Mouse (Mus musculus) kidney, adult 9 months (tissue): ENCODE results near the gene Cenpf.
A peak's percentile ranks its signal among the peaks of the same experiment; 100 is the strongest.
"Not testable (repeated sequence)": the region's sequence is repeated elsewhere in the genome, so short reads cannot be mapped to it uniquely, and the experiment has no call there.

ENCODE experiments used
- DNase-seq: peaks from one replicate; pipeline ENCODE4 v3.0.0; 2022

The Cenpf gene

DNA sequence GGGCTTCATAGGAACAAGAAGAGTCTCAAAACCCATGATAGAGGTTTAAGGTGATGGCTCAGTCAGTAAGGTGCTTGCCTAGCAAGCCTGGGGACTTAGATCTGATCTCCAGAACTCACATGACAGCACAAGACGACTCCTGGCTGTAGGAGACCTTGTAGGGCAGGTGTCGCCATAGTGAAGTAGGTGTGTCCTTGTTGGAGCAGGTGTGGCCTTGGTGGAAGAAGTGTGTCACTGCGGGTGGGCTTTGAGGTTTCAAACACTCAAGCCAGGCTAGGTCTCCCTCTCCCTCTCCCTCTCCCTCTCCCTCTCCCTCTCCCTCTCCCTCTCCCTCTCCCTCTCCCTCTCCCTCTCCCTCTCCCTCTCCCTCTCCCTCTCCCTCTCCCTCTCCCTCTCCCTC is 4.6 kb upstream of the Cenpf start:
- DNase-seq, result not testable (repeated sequence)

- no peak for DNase-seq
Measured at GRCm38 (mm10) chr1:189689050-189689833, 1.4 kb upstream of the Cenpf start.

GRCm38 (mm10) chr1:189688388-189688750 is 483 bp upstream of the Cenpf start:
- DNase-seq, result no peak

DNA sequence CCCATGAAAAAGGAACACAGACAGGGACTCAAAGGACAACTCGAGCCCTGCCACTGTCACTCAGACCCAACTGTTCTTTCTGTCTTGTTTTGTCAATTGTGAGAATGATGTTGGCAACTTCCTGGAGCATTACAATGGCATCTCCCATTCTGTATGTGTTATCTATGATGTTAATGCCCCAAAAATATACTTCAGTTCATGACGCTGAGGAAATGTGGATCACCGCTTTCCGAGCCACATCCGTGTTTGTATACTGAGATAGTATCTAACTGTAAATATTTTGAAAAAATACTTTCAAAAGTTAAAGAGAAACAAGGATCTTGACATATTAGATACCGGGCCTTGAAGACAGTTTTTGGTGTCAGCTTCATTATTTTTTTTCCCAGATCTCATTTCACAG is 1.9 kb downstream of the Cenpf start:
- DNase-seq, result no peak

DNA sequence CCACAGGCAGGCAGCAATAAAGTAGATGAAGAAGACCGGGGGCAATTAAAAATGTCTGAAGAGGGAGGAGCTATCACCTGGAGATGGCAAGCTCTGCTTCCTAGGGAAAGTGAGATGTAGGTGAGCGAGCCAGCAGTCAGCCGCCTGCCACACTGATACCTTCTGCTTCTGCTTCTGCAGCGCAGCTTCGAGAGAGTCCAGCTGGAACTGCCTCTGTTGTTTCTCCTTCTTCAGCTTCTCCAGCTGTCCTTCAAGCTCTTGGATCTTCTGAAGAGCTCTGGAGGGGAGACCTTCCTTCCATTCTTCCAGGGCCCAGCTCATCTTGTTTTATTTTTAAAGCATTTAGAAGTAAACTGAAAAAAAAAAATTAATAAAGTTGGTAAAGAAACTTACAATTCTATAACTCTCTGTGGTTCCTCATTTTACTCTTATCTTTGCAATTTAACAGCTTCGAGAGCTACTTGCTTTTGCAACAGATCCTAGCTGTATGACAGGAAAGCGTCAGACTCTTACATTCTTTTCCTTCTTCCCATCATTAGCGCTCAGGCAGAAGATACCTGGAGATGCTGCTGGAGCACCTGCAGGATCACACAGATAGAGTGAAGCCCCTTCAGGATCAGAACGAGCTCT is 3.0 kb downstream of the Cenpf start:
- no peak for DNase-seq

DNA sequence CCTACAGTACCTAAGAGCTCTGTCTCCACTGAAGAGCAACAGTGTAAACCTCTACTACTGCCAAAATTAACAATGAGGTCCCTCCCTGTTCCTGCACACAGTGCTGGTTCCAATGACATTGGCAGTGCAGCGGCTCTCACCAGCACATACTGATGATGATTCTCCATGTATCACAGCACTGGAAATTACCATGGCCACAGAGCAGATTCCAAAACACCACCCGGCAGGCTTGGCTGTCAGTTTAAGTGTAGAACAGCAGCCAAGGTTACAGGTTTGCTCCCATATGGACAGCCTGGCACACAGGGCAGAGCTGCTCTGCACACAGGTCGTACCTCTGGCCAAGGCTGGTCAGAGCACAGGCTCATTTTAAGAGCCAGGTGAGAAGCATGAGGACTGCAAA is 8.3 kb downstream of the Cenpf start:
- DNase-seq, result no peak

- DNase-seq, result no peak
Measured at GRCm38 (mm10) chr1:189675953-189676352, 11.9 kb downstream of the Cenpf start.

DNA sequence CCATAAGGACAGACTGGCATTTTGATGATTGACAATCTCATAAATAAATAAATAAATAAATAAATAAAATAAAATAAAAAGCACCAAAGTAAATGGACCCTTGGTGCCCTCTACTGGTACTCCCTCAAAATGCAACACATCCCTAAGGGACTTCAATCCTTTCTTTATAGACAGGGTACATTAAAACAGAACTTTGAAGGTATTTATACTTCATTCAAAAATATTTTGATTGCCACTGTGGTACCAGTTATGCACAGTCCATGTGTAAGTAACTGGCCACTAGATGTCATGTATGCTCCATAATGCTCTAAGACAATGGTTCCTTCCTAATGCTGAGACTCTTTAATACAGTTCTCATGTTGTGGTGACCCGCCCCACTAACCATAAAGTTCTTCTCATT is 12.5 kb downstream of the Cenpf start:
- DNase-seq, result peak; percentile 51

DNA sequence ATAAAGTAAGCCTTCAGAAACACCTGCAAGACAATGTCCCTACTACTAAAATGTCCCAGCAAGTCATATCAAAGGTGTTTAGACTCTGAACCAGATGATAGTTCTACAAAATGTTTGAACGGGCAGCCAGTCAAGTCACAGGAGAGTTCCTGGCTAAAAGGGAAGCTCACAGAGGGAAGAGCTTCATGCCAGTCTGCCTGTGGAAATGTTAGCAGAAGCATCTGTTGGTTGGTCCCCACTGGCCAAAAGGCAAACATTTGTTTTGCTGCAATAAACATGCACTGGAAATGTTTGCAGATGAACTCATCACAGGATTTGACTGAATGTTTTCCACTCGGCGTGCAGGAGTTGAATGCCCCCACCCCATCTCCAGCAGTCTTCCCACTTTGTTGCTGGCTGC is 21.9 kb downstream of the Cenpf start:
- no peak for DNase-seq

- DNase-seq, result no peak
Measured at GRCm38 (mm10) chr1:189664873-189665144, 23.1 kb downstream of the Cenpf start.

DNA sequence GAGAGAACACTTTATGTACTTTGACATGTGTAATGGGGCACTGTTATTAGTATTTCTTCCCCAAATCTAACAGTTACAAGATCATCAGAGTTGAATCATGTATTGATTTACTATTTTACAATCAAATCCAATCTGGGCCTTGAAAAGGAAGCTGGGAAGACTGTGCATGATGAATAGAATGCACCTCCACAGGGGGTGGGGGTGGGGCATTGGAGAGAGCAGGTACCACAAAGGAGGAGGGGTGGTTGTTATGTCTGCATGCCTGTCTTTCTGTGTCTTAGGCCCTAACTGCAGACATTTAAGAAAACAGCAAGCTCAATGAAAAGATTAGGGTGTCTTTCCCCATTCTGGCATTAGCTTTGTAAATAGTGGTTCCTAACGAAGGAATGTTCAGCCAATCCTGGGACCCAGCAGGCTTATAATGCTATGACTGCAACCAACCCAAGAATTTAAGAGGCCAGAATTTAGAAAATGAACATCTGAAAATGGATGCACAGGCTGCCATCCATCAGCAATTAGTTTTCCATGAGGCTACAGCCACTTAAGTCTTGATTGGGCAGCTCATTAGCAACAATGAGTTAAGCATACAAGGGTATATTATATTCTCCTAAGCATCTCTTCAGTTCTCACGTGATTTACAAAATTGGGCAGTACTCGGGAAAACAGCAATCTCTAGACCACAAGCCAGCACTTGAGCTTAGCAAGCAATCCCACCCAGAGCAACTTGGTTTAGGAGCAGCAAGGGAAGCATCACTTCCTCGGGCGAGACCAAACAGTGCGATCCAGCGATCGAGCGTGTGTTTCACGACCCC is 23.6 kb downstream of the Cenpf start:
- no peak for DNase-seq

GRCm38 (mm10) chr1:189663437-189663836 is 24.4 kb downstream of the Cenpf start:
- no peak for DNase-seq

DNA sequence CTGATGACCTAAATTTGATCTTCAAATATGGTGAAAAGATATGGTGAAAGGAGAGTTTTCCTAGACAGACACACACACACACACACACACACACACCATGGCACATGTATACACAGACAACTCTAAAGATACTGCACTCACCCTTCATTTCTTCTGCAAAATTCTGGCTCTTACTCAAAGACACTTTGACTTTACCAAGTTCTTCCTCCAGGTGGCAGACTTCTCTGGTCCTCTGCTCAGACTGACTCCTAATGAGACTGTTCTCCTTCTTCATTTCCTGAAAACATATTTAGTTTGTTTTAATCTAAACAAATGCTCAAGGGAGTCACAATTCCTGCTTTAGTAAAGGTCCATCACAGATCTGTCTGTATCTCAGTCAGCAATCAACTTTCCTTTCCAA is 26.0 kb downstream of the Cenpf start:
- DNase-seq, result peak; percentile 52

- DNase-seq, result no peak
Measured at GRCm38 (mm10) chr1:189657406-189657805, 30.5 kb downstream of the Cenpf start.

DNA sequence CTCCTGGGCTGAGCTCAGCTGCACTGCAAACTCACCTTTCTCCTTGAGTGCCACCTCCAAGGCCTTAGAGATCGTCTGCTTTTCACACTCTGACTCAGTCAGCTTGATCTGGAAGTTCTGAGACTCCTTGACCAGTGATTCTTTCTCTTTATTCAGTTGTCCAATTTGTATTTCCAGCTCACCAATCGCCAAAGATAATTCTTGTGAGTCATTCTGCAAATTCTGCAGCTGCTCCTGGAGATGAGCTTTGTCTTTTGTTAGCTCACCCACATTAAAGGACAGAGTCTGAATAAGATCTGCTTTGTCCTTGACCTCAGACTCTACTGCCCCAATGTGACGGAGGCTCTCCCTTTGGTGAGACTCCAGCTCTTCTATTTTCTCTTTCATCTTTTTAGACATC is 34.1 kb downstream of the Cenpf start:
- no peak for DNase-seq

GRCm38 (mm10) chr1:189646597-189646996 is 41.3 kb downstream of the Cenpf start:
- DNase-seq, result no peak

DNA sequence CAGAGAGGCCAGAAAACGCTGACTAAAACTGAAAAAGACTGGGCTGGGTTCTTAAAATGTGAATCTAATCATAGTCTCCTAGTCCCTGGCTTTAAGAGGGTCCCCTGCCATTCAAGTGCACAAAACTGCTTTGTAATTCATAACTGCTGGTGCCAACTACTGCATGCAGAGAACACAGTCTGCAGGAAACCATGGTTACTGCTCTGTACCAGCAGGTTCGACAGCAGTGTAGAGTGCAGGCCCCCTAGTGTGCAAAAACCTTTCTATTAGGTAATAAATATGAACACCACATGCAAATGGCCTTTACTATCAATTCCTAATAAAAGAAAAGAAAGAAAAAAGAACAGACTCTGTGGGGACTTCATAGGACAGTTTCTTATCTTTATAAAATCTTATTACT is 42.5 kb downstream of the Cenpf start:
- no peak for DNase-seq

GRCm38 (mm10) chr1:189644700-189645345 is 43.1 kb downstream of the Cenpf start:
- DNase-seq, result no peak

DNA sequence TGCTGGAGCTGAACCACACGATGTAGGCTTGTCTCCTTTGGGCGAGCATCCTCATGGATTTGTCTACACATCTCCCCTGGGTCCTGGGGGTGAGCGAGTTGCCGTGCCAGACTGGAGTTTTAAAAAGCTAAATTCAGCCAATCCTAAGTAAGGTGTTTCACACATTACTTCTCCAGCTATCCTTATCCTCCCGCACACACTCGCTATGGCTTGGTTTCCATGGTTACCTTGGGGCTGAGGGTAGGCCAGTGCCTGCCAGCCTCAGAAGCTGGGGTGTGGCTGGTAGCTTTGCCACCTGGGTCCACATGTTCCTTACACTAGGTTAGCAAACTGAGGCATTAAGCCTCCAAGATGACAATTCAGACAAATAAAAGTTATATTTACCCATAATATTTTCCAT is 48.3 kb downstream of the Cenpf start:
- DNase-seq, result no peak

DNA sequence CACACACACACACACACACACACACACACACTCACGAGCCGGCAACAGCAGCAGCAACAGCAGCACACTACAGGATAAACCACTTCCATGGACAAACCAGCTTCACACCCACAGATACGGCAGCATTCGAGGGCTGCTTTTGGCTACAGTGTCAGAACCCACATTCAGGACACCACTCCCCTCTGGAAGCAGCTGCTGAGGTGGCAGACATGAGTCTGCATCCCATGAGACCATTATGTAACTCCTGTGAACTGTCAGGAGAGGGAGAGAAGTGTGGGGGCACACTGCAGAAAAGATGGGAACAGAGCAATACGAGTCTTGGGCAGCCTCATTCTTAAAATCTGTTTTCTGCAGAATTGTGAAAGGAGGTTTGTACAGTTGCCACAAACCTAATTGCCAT is 54.1 kb downstream of the Cenpf start:
- DNase-seq, result no peak

DNA sequence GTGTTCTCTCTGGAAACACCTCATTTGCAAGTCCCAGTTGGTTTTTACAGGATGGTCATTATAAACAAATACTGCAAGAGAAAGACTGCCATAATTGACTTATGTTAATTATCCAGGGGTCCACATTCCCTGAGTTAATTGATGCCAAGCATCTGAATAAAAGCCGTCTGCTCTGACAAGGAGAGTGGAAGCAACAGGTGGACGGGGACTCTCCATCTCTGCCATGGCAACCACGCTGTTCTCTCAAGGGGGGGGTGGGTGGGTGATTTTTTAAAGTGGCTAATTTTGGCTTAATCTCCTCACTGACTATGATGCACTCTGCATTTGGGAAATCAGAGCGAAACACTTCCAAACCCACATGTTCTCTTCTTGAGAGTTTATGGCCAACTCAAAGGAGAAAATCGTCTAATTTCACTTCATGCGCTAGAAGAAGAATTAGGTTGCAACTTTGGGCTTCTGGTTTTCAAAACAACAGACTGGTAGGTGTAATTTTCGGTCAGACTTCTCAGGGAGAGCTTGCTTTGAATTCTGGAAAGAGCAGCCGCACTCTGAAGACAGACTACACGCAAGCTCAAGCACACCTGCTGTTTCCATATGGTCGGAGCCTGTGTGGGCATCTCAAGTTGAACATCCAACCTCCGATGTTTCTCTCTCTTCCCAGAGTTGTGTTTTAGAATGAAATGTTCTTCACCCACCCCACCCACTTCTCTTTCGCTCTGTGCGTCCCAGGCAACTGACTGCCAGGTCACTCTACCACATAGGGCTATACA is 55.8 kb downstream of the Cenpf start:
- no peak for DNase-seq

- DNase-seq, result no peak
Measured at GRCm38 (mm10) chr1:189630026-189630425, 57.9 kb downstream of the Cenpf start.
